Mouse (Mus musculus): ENCODE results near the gene Nop56. TPM values are rescaled to one million over a fixed set of nuclear protein-coding genes. Genes with fewer than 3 reads are reported as not detected.

Nop56 gene
- total and polyA plus RNA-seq, 3 experiments: 523 to 1,109 (median 725) TPM

DNA sequence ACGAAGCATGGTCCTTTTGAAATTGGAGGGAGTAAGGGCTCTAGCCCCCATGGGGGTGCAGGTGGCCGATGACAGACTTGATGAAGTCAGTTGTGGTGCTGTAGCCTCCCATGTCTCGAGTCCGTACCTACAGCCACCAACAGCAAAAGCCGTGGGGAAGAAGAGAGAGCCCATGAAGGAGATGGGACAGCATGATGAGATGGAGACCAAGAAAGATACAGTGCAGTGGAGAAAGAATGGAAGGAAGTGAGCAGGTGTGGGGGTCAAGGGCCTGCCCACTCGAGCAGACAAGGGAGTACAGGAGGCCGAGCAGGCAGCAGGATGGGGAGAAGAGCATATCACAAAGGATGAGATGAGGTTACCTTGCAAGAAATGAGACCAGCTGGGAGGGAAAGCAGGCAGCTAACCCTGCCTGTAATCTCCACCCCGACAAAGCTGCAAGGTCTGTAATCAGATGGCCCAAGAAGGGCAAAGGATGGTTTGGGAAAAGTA lies 5.4 kb downstream of the Nop56 start:
- no peak overlapping the region for H3K4me3 ChIP-seq (replicated peaks in 1 of 3; ENCODE audit: low read depth in 2 of 3, low read length in 2 of 3, poor library complexity in 1 of 3)
- peaks cover 55 to 75% of the 10 kb centered on the region in 2 experiments for H3K36me3 ChIP-seq (replicated peaks in 1 of 2; ENCODE audit: control insufficient read depth in 1 of 2, insufficient read depth in 1 of 2, low read length in 1 of 2)
- TF ChIP-seq E2F4 (IDR thresholded peaks at IDR 0.05; ENCODE audit: insufficient replicate concordance, low read depth, low read length): no peak
- TF ChIP-seq SMC3 (IDR thresholded peaks at IDR 0.05; ENCODE audit: low read depth, low read length): no peak
- no peak for TF ChIP-seq ZNF384 (IDR thresholded peaks at IDR 0.05; ENCODE audit: low read depth, low read length)
- peak; percentile 100 for TF ChIP-seq POLR2AphosphoS2 (IDR thresholded peaks at IDR 0.05; ENCODE audit: low read depth, low read length)
- peak; percentile 76 for TF ChIP-seq ZMIZ1 (IDR thresholded peaks at IDR 0.05; ENCODE audit: low read depth, low read length)
- TF ChIP-seq POLR2A (IDR thresholded peaks at IDR 0.05; ENCODE audit: low read depth, low read length): peak; percentile 69; the same call in 1 of the 2 replicates
- no peak for TF ChIP-seq TBP (conservative IDR thresholded peaks at IDR 0.05; ENCODE audit: low read depth, low read length)
- no peak for TF ChIP-seq USF2 (conservative IDR thresholded peaks at IDR 0.05; ENCODE audit: low read depth, low read length)
- TF ChIP-seq BHLHE40 (IDR thresholded peaks at IDR 0.05; ENCODE audit: low read depth, low read length): no peak; the same call in 1 of the 2 replicates
- TF ChIP-seq ZKSCAN1 (IDR thresholded peaks at IDR 0.05; ENCODE audit: borderline replicate concordance, low read depth, low read length): no peak
- TF ChIP-seq NELFE (IDR thresholded peaks at IDR 0.05; ENCODE audit: low read depth, low read length): 0 out of 2 replicates have a peak, but pooled peaks have one; percentile 25
- no peak for TF ChIP-seq MAFK (IDR thresholded peaks at IDR 0.05; ENCODE audit: insufficient replicate concordance, low read length)
- TF ChIP-seq EP300 (IDR thresholded peaks at IDR 0.05; ENCODE audit: low read length): no peak
- no peak for TF ChIP-seq MXI1 (IDR thresholded peaks at IDR 0.05; ENCODE audit: low read depth, low read length)
- TF ChIP-seq MEF2A (IDR thresholded peaks at IDR 0.05; ENCODE audit: borderline replicate concordance, low read depth, low read length): no peak
- TF ChIP-seq PAX5 (IDR thresholded peaks at IDR 0.05; ENCODE audit: low read length): no peak
- TF ChIP-seq JUN (IDR thresholded peaks at IDR 0.05; ENCODE audit: insufficient read depth, low read depth, low read length): no peak
- no peak for TF ChIP-seq TCF12 (IDR thresholded peaks at IDR 0.05; ENCODE audit: low read depth, low read length)
- TF ChIP-seq CTCF (conservative IDR thresholded peaks at IDR 0.05 in 1 of 2, IDR thresholded peaks at IDR 0.05 in 1 of 2; ENCODE audit: low read depth in 2 of 2, low read length in 2 of 2): no peak
- no peak for TF ChIP-seq RCOR1 (conservative IDR thresholded peaks at IDR 0.05; ENCODE audit: low read depth, low read length)
- TF ChIP-seq UBTF (IDR thresholded peaks at IDR 0.05; ENCODE audit: low read depth, low read length): no peak
- TF ChIP-seq ELF1 (IDR thresholded peaks at IDR 0.05; ENCODE audit: low read depth, low read length): no peak
- no peak for TF ChIP-seq GABPA (IDR thresholded peaks at IDR 0.05; ENCODE audit: insufficient replicate concordance, low read depth, low read length)
- 0 out of 2 replicates have a peak, but pooled peaks have one; percentile 12 for TF ChIP-seq SIN3A (IDR thresholded peaks at IDR 0.05; ENCODE audit: low read length)
- TF ChIP-seq HCFC1 (IDR thresholded peaks at IDR 0.05; ENCODE audit: low read depth, low read length): no peak
- TF ChIP-seq CHD1 (IDR thresholded peaks at IDR 0.05; ENCODE audit: low read depth, low read length): no peak
- TF ChIP-seq USF1 (IDR thresholded peaks at IDR 0.05; ENCODE audit: low read depth, low read length): no peak
- no peak for TF ChIP-seq NRF1 (IDR thresholded peaks at IDR 0.05; ENCODE audit: low read depth, low read length)
- TF ChIP-seq JUND (conservative IDR thresholded peaks at IDR 0.05; ENCODE audit: low read depth, low read length): no peak
- no peak for TF ChIP-seq ETS1 (conservative IDR thresholded peaks at IDR 0.05; ENCODE audit: low read depth, low read length)
- TF ChIP-seq IRF4 (IDR thresholded peaks at IDR 0.05; ENCODE audit: low read depth, low read length): no peak
- TF ChIP-seq KAT2A (IDR thresholded peaks at IDR 0.05; ENCODE audit: insufficient replicate concordance, low read length): no peak
- 0 out of 2 replicates have a peak, but pooled peaks have one; percentile 43 for TF ChIP-seq MAZ (IDR thresholded peaks at IDR 0.05; ENCODE audit: low read depth, low read length)
- no peak for TF ChIP-seq RAD21 (IDR thresholded peaks at IDR 0.05; ENCODE audit: low read depth, low read length)
- TF ChIP-seq ZC3H11A (IDR thresholded peaks at IDR 0.05; ENCODE audit: low read depth, low read length): no peak
- peak; percentile 71 for TF ChIP-seq CHD2 (IDR thresholded peaks at IDR 0.05; ENCODE audit: low read length)
- TF ChIP-seq MYC (IDR thresholded peaks at IDR 0.05; ENCODE audit: low read depth, low read length): no peak
- TF ChIP-seq MAX (IDR thresholded peaks at IDR 0.05; ENCODE audit: low read length): no peak
- H3K27ac ChIP-seq (ENCODE audit: insufficient read depth, low read depth): no peak overlapping the region
- dilution Hi-C loops (cut with MboI; ENCODE audit: extremely low pct_ligation_motif_present, extremely low pct_unique_long_range_greater_than_20kb, low sequenced_read_pairs) (no loop called here), in situ Hi-C loops (cut with MboI; ENCODE audit: low pct_ligation_motif_present, low pct_unique_long_range_greater_than_20kb, low sequenced_read_pairs) (loop anchor here (25.0 kb wide), 1 partner anchor 283 kb away; the partner anchor contains the start of gene Mrps26)
- no peaks in the 10 kb centered on the region for H3K9me3 ChIP-seq (replicated peaks; ENCODE audit: low read length)
- peaks cover 49% of the 10 kb centered on the region for H3K79me2 ChIP-seq (replicated peaks; ENCODE audit: control insufficient read depth, extremely low read depth, insufficient read depth, poor library complexity, severe bottlenecking)
- no peak overlapping the region for H3K9ac ChIP-seq (ENCODE audit: insufficient read depth, low read depth)
- peaks cover 15 to 49% of the 10 kb centered on the region in 2 experiments for H3K4me1 ChIP-seq (ENCODE audit: control insufficient read depth in 1 of 2, insufficient read depth in 2 of 2)
- no peak overlapping the region for H3K4me2 ChIP-seq (ENCODE audit: insufficient read depth, low read depth, poor library complexity, severe bottlenecking)
- no peaks in the 10 kb centered on the region for H3K27me3 ChIP-seq (replicated peaks)
- DNase-seq (ENCODE audit: extremely low read depth): peak; percentile 53
